Mouse (Mus musculus) spleen, adult 2 months (tissue): ENCODE data around the gene Pitpnb. TPM values are rescaled to one million over a fixed set of nuclear protein-coding genes. Genes with fewer than 3 reads are reported as not detected.

Source experiments
- DNase-seq, 2 experiments: peaks; one replicate each; pipeline versions ENCODE4 v3.0.0 to v3.0.0-alpha.2; 2012 to 2021; ENCODE audit warnings: low spot score in 2 of 2, low read depth in 1 of 2
- H3K27ac ChIP-seq: fragments of 200-500 bp; 2 replicates; pipeline ENCODE4 v1.5.1; 2012; ENCODE audit warnings: low read length, inconsistent platforms; ENCODE audit not compliant: insufficient read depth
- H3K27me3 ChIP-seq: fragments of 200-500 bp; 2 replicates; pipeline ENCODE4 v1.6.1; 2012; ENCODE audit warnings: mild to moderate bottlenecking, moderate library complexity, low read length, inconsistent platforms; ENCODE audit not compliant: control insufficient read depth, insufficient read depth
- H3K36me3 ChIP-seq: fragments of 200-500 bp; 2 replicates; pipeline ENCODE4 v1.6.1; 2012; ENCODE audit warnings: mild to moderate bottlenecking, low read length, inconsistent platforms; ENCODE audit not compliant: control insufficient read depth, insufficient read depth
- H3K4me1 ChIP-seq: fragments of 200-500 bp; 2 replicates; pipeline ENCODE4 v1.6.1; 2011; ENCODE audit warnings: inconsistent platforms; ENCODE audit not compliant: control insufficient read depth, insufficient read depth, insufficient read length
- H3K4me3 ChIP-seq: fragments of 200-500 bp; 2 replicates; pipeline ENCODE4 v1.5.1; 2011; ENCODE audit warnings: mild to moderate bottlenecking, inconsistent platforms; ENCODE audit not compliant: insufficient read depth, insufficient read length; ENCODE audit errors: extremely low read depth
- CTCF ChIP-seq: fragments of 200-500 bp; IDR thresholded peaks from 2 replicates; pipeline ENCODE4 v1.5.1; 2011; ENCODE audit warnings: mild to moderate bottlenecking, inconsistent platforms; ENCODE audit not compliant: insufficient read depth, insufficient read length, insufficient replicate concordance; ENCODE audit errors: extremely low read depth
- POLR2A ChIP-seq: fragments of 200-500 bp; IDR thresholded peaks from 2 replicates; pipeline ENCODE4 v1.6.1; 2011; ENCODE audit warnings: low read depth, low read length, inconsistent platforms
- WGBS: fragments of 180-500 bp; shearing (Covaris S2); methylation state at CpG from one replicate; pipeline ENCODE4 v1.1.7; 2018; 5-methylcytosine and 5-hydroxymethylcytosine counted together
- polyA plus RNA-seq: library from polyadenylated mRNA; depleted of rRNA; stranded (reverse); fragments of >200 nt; gene quantifications from 2 replicates; pipeline ENCODE4 v1.2.3, GENCODE M21; 2012

Gene Pitpnb
- polyA plus RNA-seq, 1 experiment = 25.5 TPM

DNA sequence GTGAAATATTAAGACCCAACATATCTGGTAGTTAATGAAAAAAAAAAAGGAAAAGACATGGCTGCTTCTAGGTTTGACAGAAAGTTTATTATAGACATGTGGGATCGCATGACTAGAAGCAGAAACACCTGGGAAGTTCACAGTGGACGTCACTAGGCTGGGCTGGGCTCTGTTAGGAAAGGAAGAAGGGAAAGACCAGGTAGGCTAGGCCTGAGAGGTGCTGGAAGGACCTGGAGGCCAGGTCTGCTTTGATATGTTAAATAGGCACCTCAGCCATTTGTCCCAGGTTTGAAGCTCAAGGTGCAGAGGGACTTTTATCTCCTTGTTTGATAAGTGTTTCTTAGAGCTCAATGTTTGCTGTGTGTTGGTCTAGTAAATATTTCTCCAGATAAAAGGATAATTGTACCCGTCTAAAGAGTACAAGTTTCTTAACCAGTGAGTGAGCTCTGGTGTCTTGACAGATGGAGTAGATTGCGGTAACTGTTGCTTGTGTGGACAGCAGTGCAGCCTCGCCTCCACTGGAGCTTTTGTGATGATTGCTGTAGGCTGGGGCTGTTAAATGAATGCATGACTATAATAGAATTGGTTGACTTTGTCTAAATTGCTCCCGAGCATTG lies 33.0 kb downstream of the Pitpnb start:
- Histone ChIP-seq H3K36me3 (peaks cover 13% of the 10 kb centered on the region), H3K27me3 (no peaks in the 10 kb centered on the region), H3K4me3 (no peak overlapping the region), H3K27ac (no peak overlapping the region), H3K4me1 (no peaks in the 10 kb centered on the region)
- 94% methylated on average over 6 of the region's 6 CpGs for WGBS
- DNase-seq = no peak
- TF ChIP-seq POLR2A = no peak
- no peak for TF ChIP-seq CTCF

DNA sequence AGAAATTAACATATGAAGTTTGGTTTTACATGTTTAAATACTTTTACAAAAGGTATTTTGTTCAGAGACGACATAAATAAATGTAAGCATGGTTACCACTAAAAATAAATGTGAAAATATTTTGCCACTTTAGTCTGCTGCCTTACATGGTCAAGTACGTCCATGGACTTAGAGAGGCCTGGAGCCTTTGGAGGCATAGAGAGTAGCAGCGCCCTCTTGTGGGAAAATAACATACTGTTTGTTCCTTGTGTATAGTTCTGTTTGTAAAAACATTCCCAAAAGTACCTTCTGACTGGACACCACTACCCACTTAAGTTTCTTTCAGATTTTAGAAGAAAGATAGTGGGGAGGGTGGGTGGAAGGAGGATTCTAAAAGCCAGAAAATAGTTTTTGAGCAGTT lies 34.0 kb downstream of the Pitpnb start:
- Histone ChIP-seq H3K4me3 (no peak overlapping the region), H3K36me3 (peaks cover 18% of the 10 kb centered on the region), H3K27me3 (no peaks in the 10 kb centered on the region), H3K4me1 (no peaks in the 10 kb centered on the region), H3K27ac (no peak overlapping the region)
- DNase-seq = peak in 1 of 2 experiments; percentile 3
- TF ChIP-seq POLR2A (no peak), CTCF (peak; percentile 1; the same call in 1 of the 2 replicates)
- WGBS = 57% methylated on average over 3 of the region's 3 CpGs

- no peak for DNase-seq
- H3K4me3 ChIP-seq = no peak overlapping the region
- no peak overlapping the region for H3K27ac ChIP-seq
- H3K27me3 ChIP-seq = no peaks in the 10 kb centered on the region
- H3K4me1 ChIP-seq = no peaks in the 10 kb centered on the region
- WGBS = 96% methylated on average over 5 of the region's 5 CpGs
- peaks cover 17% of the 10 kb centered on the region for H3K36me3 ChIP-seq
- TF ChIP-seq POLR2A (no peak), CTCF (no peak)
Measured at GRCm38 (mm10) chr5:111366140-111366539, 35.6 kb downstream of the Pitpnb start.

- TF ChIP-seq CTCF (no peak), POLR2A (no peak)
- no peak for DNase-seq
- Histone ChIP-seq H3K27ac (no peak overlapping the region), H3K4me3 (no peak overlapping the region), H3K27me3 (no peaks in the 10 kb centered on the region), H3K4me1 (no peaks in the 10 kb centered on the region), H3K36me3 (peaks cover 27% of the 10 kb centered on the region)
- 95% methylated on average over 11 of the region's 11 CpGs for WGBS
Measured at GRCm38 (mm10) chr5:111367937-111368517, 37.5 kb downstream of the Pitpnb start.

DNA sequence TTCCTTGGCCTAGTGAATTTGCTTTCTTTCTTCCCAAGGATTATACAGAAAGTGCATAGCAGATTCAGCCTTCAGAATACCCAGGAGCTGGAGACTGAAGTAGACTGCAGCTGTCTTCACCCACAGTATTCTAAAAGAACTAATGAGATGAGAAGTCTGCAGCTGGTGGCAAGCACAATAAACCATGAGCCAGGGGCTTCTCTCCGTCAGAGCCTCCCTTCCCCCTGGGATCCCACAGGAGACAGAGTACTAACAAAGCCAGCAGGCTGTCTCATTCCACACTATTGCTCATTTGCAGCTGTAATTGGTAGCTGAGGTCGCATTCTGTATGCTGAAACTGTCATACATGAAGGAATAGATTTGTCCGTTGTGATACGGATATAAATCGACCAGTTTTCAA lies 38.0 kb downstream of the Pitpnb start:
- no peaks in the 10 kb centered on the region for H3K27me3 ChIP-seq
- DNase-seq = no peak
- no peak overlapping the region for H3K4me3 ChIP-seq
- 97% methylated on average over 5 of the region's 5 CpGs for WGBS
- H3K27ac ChIP-seq = no peak overlapping the region
- H3K36me3 ChIP-seq = peaks cover 31% of the 10 kb centered on the region
- H3K4me1 ChIP-seq = no peaks in the 10 kb centered on the region
- no peak for TF ChIP-seq POLR2A
- TF ChIP-seq CTCF = no peak

DNA sequence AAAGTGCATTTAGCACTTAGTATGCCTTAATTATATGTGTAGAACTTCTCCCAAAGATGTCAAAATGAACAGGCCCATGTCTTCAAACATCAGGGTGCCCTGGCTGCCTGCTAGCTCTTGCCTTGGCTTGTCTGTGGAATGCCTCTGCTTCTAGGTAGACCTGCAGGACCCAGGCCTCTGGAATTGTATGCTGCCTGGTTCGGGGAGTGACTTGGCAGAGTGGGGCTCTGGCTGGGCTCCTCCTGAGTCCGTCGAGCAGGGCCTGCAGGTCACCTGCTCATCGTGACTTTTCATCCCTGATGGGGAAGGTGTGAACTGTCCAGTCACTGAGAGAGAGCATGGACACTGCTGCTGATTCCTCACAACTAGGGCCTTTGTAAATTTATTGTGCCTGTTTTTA lies 45.1 kb downstream of the Pitpnb start:
- Histone ChIP-seq H3K4me3 (no peak overlapping the region), H3K4me1 (no peaks in the 10 kb centered on the region), H3K36me3 (peaks cover 45% of the 10 kb centered on the region), H3K27ac (no peak overlapping the region), H3K27me3 (no peaks in the 10 kb centered on the region)
- TF ChIP-seq CTCF = no peak
- TF ChIP-seq POLR2A = no peak
- WGBS = 92% methylated on average over 4 of the region's 4 CpGs
- DNase-seq = no peak
